Comparison of ENCODE assay signal across 18 mouse cellular contexts in the genomic region with DNA sequence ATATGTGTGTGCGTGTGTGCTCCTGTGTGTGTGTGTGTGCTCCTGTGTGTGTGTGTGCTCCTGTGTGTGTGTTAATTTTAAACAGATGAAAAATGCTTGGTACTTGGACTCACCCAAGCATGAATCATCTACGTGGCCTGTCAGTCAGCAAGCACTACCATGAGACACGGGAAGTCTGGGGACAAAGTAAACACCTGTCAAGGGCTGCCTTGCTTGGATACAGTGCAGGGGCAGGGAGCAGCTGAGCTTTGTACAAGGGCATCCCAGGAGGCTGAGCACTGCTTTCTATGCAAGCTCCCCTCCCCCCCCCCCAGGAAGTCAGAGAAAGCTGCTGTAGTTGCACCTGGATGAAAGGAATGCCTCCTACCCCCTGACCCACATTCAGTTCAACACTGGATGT.
DNase-seq lines count a peak whose midpoint lies in the region; ATAC-seq lines count a peak whose summit lies in the region.
"Had no signal": no experiment of that assay in that cellular context is flagged by ENCODE, and none has a peak within 500 bp of the region (broad histone marks: within the 10 kb centered on the region; RNA-seq: fewer than 3 reads in every experiment).

No protein-coding gene starts in this region.

- 61% methylated on average over 3 of the region's 3 CpGs for WGBS in hindbrain, embryonic 11.5 days
- 50% methylated on average over 3 of the region's 3 CpGs for WGBS in hindbrain, embryonic 16.5 days
- 31% methylated on average over 3 of the region's 3 CpGs for WGBS in lung, embryonic 16.5 days
- 57% methylated on average over 3 of the region's 3 CpGs for WGBS in embryonic facial prominence, embryonic 10.5 days
- 56% methylated on average over 3 of the region's 3 CpGs for WGBS in embryonic facial prominence, embryonic 15.5 days

- H3K4me3 ChIP-seq in hindbrain, embryonic 11.5 days (ENCODE audit: low read depth, low read length): no peak overlapping the region
- H3K4me3 ChIP-seq in hindbrain, embryonic 16.5 days (ENCODE audit: low read length): no peak overlapping the region
- no peak overlapping the region for H3K4me3 ChIP-seq in lung, embryonic 16.5 days (ENCODE audit: low read length)
- H3K4me3 ChIP-seq in embryonic facial prominence, embryonic 10.5 days: no peak overlapping the region
- H3K4me3 ChIP-seq in embryonic facial prominence, embryonic 15.5 days (replicated peaks): no peak overlapping the region
- H3K4me3 ChIP-seq: heart, embryonic 13.5 days; limb, embryonic 13.5 days had no signal

- no peaks in the 10 kb centered on the region for H3K4me1 ChIP-seq in hindbrain, embryonic 11.5 days (replicated peaks; ENCODE audit: control insufficient read depth, insufficient read depth, low read length)
- H3K4me1 ChIP-seq in hindbrain, embryonic 16.5 days (ENCODE audit: control insufficient read depth, insufficient read depth, low read depth, low read length): no peaks in the 10 kb centered on the region
- H3K4me1 ChIP-seq in lung, embryonic 16.5 days (replicated peaks; ENCODE audit: control insufficient read depth, insufficient read depth, low read length): no peaks in the 10 kb centered on the region; the same call in 1 of the 2 replicates
- H3K4me1 ChIP-seq in embryonic facial prominence, embryonic 10.5 days: no peaks in the 10 kb centered on the region
- no peaks in the 10 kb centered on the region for H3K4me1 ChIP-seq in embryonic facial prominence, embryonic 15.5 days
- H3K4me1 ChIP-seq: heart, embryonic 13.5 days; limb, embryonic 13.5 days had no signal

- H3K27ac ChIP-seq in hindbrain, embryonic 11.5 days (ENCODE audit: low read depth, low read length): no peak overlapping the region
- no peak overlapping the region for H3K27ac ChIP-seq in hindbrain, embryonic 16.5 days (ENCODE audit: low read depth, low read length)
- no peak overlapping the region for H3K27ac ChIP-seq in lung, embryonic 16.5 days (ENCODE audit: low read length)
- H3K27ac ChIP-seq in embryonic facial prominence, embryonic 10.5 days (replicated peaks): no peak overlapping the region
- no peak overlapping the region for H3K27ac ChIP-seq in embryonic facial prominence, embryonic 15.5 days (replicated peaks)
- H3K27ac ChIP-seq: heart, embryonic 13.5 days; limb, embryonic 13.5 days had no signal

- DNase-seq in hindbrain, embryonic 11.5 days (ENCODE audit: low spot score): no peak
- DNase-seq in lung, postnatal 10 days: no peak
- DNase-seq in embryonic facial prominence, embryonic 10.5 days (ENCODE audit: low spot score): peak; percentile 15
- no peak for DNase-seq in layer of hippocampus, postnatal 25 days (ENCODE audit: extremely low spot score in 1 of 2, low spot score in 1 of 2)
- no peak for DNase-seq in adrenal gland, adult (ENCODE audit: inconsistent age in 2 of 2, low spot score in 1 of 2)
- DNase-seq: adrenal gland, postnatal 25 days; B cell, adult 2 months; cerebellum, adult 2 months; heart, postnatal 4 days; kidney, adult 2 months; kidney, postnatal 36 days; lung, adult 18-20 months had no signal

- H3K9me3 ChIP-seq in hindbrain, embryonic 11.5 days (ENCODE audit: control insufficient read depth, low read length): no peaks in the 10 kb centered on the region
- H3K9me3 ChIP-seq in hindbrain, embryonic 16.5 days (ENCODE audit: control insufficient read depth, low read length): no peaks in the 10 kb centered on the region
- no peaks in the 10 kb centered on the region for H3K9me3 ChIP-seq in lung, embryonic 16.5 days (ENCODE audit: control insufficient read depth, low read length)
- H3K9me3 ChIP-seq in embryonic facial prominence, embryonic 10.5 days: no peaks in the 10 kb centered on the region
- no peaks in the 10 kb centered on the region for H3K9me3 ChIP-seq in embryonic facial prominence, embryonic 15.5 days (replicated peaks)
- H3K9me3 ChIP-seq: heart, embryonic 13.5 days; limb, embryonic 13.5 days had no signal

- no peaks in the 10 kb centered on the region for H3K27me3 ChIP-seq in hindbrain, embryonic 11.5 days (ENCODE audit: control insufficient read depth, insufficient read depth, low read length)
- no peaks in the 10 kb centered on the region for H3K27me3 ChIP-seq in hindbrain, embryonic 16.5 days (replicated peaks; ENCODE audit: control insufficient read depth, insufficient read depth, low read length)
- no peaks in the 10 kb centered on the region for H3K27me3 ChIP-seq in lung, embryonic 16.5 days (ENCODE audit: control insufficient read depth, insufficient read depth, low read depth, low read length)
- H3K27me3 ChIP-seq in embryonic facial prominence, embryonic 10.5 days (replicated peaks; ENCODE audit: low read depth, poor library complexity, severe bottlenecking): no peaks in the 10 kb centered on the region
- no peaks in the 10 kb centered on the region for H3K27me3 ChIP-seq in embryonic facial prominence, embryonic 15.5 days
- H3K27me3 ChIP-seq: heart, embryonic 13.5 days; limb, embryonic 13.5 days had no signal

- H3K4me2 ChIP-seq in hindbrain, embryonic 11.5 days (replicated peaks; ENCODE audit: low read depth, low read length): no peak overlapping the region
- no peak overlapping the region for H3K4me2 ChIP-seq in hindbrain, embryonic 16.5 days (ENCODE audit: low read length)
- no peak overlapping the region for H3K4me2 ChIP-seq in lung, embryonic 16.5 days (ENCODE audit: low read depth, low read length)
- no peak overlapping the region for H3K4me2 ChIP-seq in embryonic facial prominence, embryonic 15.5 days (replicated peaks)
- H3K4me2 ChIP-seq: heart, embryonic 13.5 days; limb, embryonic 13.5 days had no signal

- H3K9ac ChIP-seq in hindbrain, embryonic 11.5 days (ENCODE audit: low read depth, low read length): no peak overlapping the region
- no peak overlapping the region for H3K9ac ChIP-seq in hindbrain, embryonic 16.5 days (ENCODE audit: low read depth, low read length)
- no peak overlapping the region for H3K9ac ChIP-seq in lung, embryonic 16.5 days (ENCODE audit: low read length)
- no peak overlapping the region for H3K9ac ChIP-seq in embryonic facial prominence, embryonic 15.5 days
- H3K9ac ChIP-seq: heart, embryonic 13.5 days; limb, embryonic 13.5 days had no signal

- peak; percentile 65 for ATAC-seq in hindbrain, embryonic 11.5 days (ENCODE audit: low FRiP score)
- ATAC-seq in hindbrain, embryonic 16.5 days: no peak
- peak; percentile 76; the same call in 1 of the 2 replicates for ATAC-seq in lung, embryonic 16.5 days (ENCODE audit: low read depth)
- ATAC-seq in embryonic facial prominence, embryonic 15.5 days (ENCODE audit: insufficient number of reproducible peaks, low FRiP score, low TSS enrichment, low read depth): peak; percentile 67; the same call in 1 of the 2 replicates
- ATAC-seq: forebrain, embryonic 16.5 days had no signal

- H3K36me3 ChIP-seq in hindbrain, embryonic 11.5 days (ENCODE audit: control insufficient read depth, insufficient read depth, low read length): no peaks in the 10 kb centered on the region
- H3K36me3 ChIP-seq in hindbrain, embryonic 16.5 days (ENCODE audit: control insufficient read depth, insufficient read depth, low read length): no peaks in the 10 kb centered on the region
- H3K36me3 ChIP-seq in lung, embryonic 16.5 days (ENCODE audit: control insufficient read depth, insufficient read depth, low read length): no peaks in the 10 kb centered on the region
- no peaks in the 10 kb centered on the region for H3K36me3 ChIP-seq in embryonic facial prominence, embryonic 10.5 days (replicated peaks)
- no peaks in the 10 kb centered on the region for H3K36me3 ChIP-seq in embryonic facial prominence, embryonic 15.5 days
- H3K36me3 ChIP-seq: heart, embryonic 13.5 days; limb, embryonic 13.5 days had no signal
